Mouse (Mus musculus): Measurements from ENCODE around the gene Nudt9. TPM values are rescaled to one million over a fixed set of nuclear protein-coding genes. Genes with fewer than 3 reads are reported as not detected.
"Not testable (repeated sequence)": the region's sequence is repeated elsewhere in the genome, so short reads cannot be mapped to it uniquely, and the experiment has no call there.

Nudt9 gene
- polyA plus RNA-seq, 1 experiment from 2014 or later: 66.1 TPM

DNA sequence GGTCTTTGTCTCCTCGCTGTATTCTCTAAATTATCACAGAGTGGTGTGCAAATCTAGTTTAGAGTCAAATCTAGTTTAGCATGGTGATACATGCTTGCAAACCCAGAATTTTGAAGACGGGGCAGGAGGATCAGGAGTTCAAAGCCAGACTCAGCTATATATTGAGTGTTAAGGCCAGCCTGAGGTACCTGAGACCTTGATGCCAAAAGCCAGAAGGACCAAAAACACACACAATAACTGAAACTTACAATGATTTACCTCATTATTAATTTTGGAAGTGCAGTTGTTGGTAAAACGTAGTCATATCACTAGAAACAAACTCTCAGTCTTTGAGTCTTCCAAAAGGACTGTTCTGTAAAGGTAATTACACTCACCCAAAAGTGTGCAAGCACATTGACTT lies 36.7 kb upstream of the Nudt9 start:
- WGBS: 92% methylated on average over 3 of the region's 3 CpGs
- no peak for ATAC-seq (ENCODE audit: low read depth)
- no peaks in the 10 kb centered on the region for H3K9me3 ChIP-seq (ENCODE audit: control insufficient read depth, low read length)

DNA sequence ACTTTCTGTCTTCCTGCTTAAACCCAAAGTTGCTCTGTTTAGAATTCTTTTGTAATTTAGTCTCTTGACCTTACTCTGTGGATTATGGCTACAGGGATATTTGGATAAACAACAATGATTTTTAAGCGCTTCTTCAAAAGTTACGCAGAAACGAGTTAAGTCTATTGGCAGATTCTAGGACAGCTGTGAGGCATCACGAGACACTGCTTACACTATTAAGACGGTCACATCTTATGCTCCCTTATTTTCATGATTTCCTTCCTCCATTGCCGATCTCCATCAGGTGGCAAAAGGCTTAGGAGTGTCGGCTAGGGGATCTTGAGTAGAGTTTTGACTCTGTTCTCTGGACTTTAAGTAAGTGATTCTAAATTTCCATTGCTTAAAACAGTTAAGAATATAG lies 35.8 kb upstream of the Nudt9 start:
- 96% methylated on average over 7 of the region's 7 CpGs for WGBS
- Histone ChIP-seq H3K27me3 (ENCODE audit: control insufficient read depth, insufficient read depth, low read length) (no peaks in the 10 kb centered on the region), H3K9me3 (ENCODE audit: control insufficient read depth, low read length) (no peaks in the 10 kb centered on the region), H3K4me2 (ENCODE audit: low read depth, low read length) (no peak overlapping the region), H3K27ac (ENCODE audit: low read depth, low read length) (no peak overlapping the region), H3K36me3 (ENCODE audit: control insufficient read depth, insufficient read depth, low read length) (no peaks in the 10 kb centered on the region), H3K9ac (replicated peaks; ENCODE audit: low read depth, low read length) (no peak overlapping the region), H3K4me3 (ENCODE audit: low read depth, low read length) (no peak overlapping the region), H3K4me1 (ENCODE audit: control insufficient read depth, insufficient read depth, low read length) (no peaks in the 10 kb centered on the region)
- ATAC-seq (ENCODE audit: low read depth): no peak

More for the DNA sequence above, 36.7 kb upstream of the Nudt9 start:
- no peak overlapping the region for H3K27ac ChIP-seq (ENCODE audit: low read depth, low read length)
- no peaks in the 10 kb centered on the region for H3K4me1 ChIP-seq (ENCODE audit: control insufficient read depth, insufficient read depth, low read length)
- H3K27me3 ChIP-seq (ENCODE audit: control insufficient read depth, insufficient read depth, low read length): no peaks in the 10 kb centered on the region
- H3K4me2 ChIP-seq (ENCODE audit: low read depth, low read length): no peak overlapping the region
- no peak overlapping the region for H3K4me3 ChIP-seq (ENCODE audit: low read depth, low read length)
- no peak overlapping the region for H3K9ac ChIP-seq (replicated peaks; ENCODE audit: low read depth, low read length)
- no peaks in the 10 kb centered on the region for H3K36me3 ChIP-seq (ENCODE audit: control insufficient read depth, insufficient read depth, low read length)

DNA sequence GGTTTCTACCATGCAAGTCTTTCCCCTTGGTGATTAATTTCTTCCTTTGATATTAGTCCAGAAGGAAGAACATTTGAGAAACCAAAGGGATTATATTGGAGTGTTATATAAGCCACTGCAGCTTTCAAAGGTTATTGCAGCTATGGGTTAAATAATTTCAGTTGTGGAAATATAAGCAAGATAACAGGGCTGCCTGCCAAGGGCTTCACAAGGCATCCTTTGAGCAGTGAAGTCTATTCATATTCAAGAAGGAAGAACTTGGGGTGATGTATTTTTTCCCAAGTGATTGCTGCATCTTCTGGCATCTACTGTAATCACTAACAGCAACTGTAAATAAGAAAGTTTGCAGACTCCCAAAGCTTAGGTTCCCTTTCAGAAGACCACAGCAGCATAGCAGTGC lies 34.7 kb upstream of the Nudt9 start:
- no peak for ATAC-seq (ENCODE audit: low read depth)

DNA sequence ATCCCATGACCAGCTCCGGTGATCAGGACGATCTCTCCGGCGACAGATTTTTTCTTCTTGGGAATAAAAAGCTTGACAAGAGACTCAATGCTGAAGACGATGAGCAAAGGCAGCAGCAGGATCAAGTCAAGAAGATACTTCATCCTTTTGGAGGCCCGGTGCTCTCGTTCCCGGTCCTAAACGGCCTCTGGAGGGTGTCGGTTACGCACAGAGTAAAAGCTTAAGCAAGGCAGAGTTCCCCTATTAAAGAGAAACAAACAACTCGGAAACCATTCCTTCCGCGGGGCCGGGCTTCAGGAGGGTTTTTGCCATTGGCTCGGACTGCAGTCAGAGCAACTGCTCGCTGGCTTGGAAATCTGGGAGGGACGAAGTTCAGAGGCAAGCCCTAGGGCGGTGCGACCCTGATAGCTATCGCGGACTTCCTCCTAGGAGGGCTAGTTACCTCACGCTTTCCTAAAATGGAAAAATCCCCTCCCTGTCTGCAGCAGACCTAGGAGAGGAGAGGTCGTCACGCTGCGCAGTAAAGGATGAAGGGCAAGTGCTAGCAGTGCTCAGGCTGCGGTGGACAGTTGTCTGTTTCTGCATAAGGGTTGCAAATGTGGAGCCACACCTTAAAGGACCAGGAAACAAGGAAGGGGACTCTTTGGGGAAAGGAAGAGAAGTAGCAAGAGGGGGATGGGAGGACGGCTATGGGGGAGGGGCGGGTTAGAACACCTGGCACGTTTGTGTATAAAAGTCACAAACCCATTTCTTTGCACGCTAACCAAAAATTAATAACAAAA lies 24.3 kb upstream of the Nudt9 start, which contains the start of gene Hsd17b11:
TSS of gene Hsd17b11 (minus strand) at position 323 of the 782 bp plus-strand sequence.
- Histone ChIP-seq H3K27ac (ENCODE audit: low read depth, low read length) (no peak within 1 kb of the TSS; the same call in 1 of the 2 replicates), H3K27me3 (ENCODE audit: control insufficient read depth, insufficient read depth, low read length) (no peaks in the 10 kb centered on the region), H3K4me3 (ENCODE audit: low read depth, low read length) (peak within 1 kb of the TSS; percentile 37), H3K9me3 (ENCODE audit: control insufficient read depth, low read length) (no peaks in the 10 kb centered on the region), H3K4me2 (ENCODE audit: low read depth, low read length) (peak within 1 kb of the TSS; percentile 58), H3K9ac (replicated peaks; ENCODE audit: low read depth, low read length) (peak within 1 kb of the TSS; percentile 39), H3K36me3 (ENCODE audit: control insufficient read depth, insufficient read depth, low read length) (no peaks in the 10 kb centered on the region), H3K4me1 (ENCODE audit: control insufficient read depth, insufficient read depth, low read length) (peaks cover 2% of the 10 kb centered on the region; the same call in 1 of the 2 replicates)
- 1% methylated on average over 31 of the region's 31 CpGs for WGBS
- peak; percentile 86 for ATAC-seq (ENCODE audit: low read depth)

More for the DNA sequence above, 34.7 kb upstream of the Nudt9 start:
- H3K36me3 ChIP-seq (ENCODE audit: control insufficient read depth, insufficient read depth, low read length): no peaks in the 10 kb centered on the region
- no peak overlapping the region for H3K4me3 ChIP-seq (ENCODE audit: low read depth, low read length)
- H3K4me2 ChIP-seq (ENCODE audit: low read depth, low read length): no peak overlapping the region
- H3K27ac ChIP-seq (ENCODE audit: low read depth, low read length): no peak overlapping the region
- no peak overlapping the region for H3K9ac ChIP-seq (replicated peaks; ENCODE audit: low read depth, low read length)
- H3K27me3 ChIP-seq (ENCODE audit: control insufficient read depth, insufficient read depth, low read length): no peaks in the 10 kb centered on the region
- no peaks in the 10 kb centered on the region for H3K9me3 ChIP-seq (ENCODE audit: control insufficient read depth, low read length)
- H3K4me1 ChIP-seq (ENCODE audit: control insufficient read depth, insufficient read depth, low read length): no peaks in the 10 kb centered on the region

DNA sequence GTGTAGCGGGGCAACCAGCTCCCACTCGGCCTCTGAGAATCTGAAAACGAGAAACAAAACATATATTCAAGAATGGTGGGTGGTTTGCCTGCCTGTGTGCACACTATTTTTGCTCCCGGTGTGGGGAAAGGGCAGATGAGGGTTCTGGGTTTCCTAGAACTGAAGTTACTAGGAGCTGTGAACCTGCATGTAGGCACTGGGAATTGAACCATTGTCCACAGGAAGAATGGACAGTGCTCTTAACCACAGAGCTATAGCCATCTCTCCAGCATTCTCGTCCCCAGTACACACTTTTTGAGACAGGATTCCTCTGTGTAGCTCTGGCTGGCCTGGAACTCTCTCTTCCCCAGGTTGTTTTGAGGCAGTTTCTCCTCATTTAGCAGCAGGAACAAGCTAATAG lies 23.5 kb upstream of the Nudt9 start:
- no peaks in the 10 kb centered on the region for H3K27me3 ChIP-seq (ENCODE audit: control insufficient read depth, insufficient read depth, low read length)
- H3K27ac ChIP-seq (ENCODE audit: low read depth, low read length): no peak overlapping the region
- H3K4me1 ChIP-seq (ENCODE audit: control insufficient read depth, insufficient read depth, low read length): peaks cover 2% of the 10 kb centered on the region; the same call in 1 of the 2 replicates
- WGBS: 21% methylated on average over 5 of the region's 5 CpGs
- H3K9me3 ChIP-seq (ENCODE audit: control insufficient read depth, low read length): no peaks in the 10 kb centered on the region
- peak overlapping the region; percentile 37; the same call in 1 of the 2 replicates for H3K4me3 ChIP-seq (ENCODE audit: low read depth, low read length)
- no peak overlapping the region for H3K9ac ChIP-seq (replicated peaks; ENCODE audit: low read depth, low read length)
- ATAC-seq (ENCODE audit: low read depth): no peak
- no peaks in the 10 kb centered on the region for H3K36me3 ChIP-seq (ENCODE audit: control insufficient read depth, insufficient read depth, low read length)
- H3K4me2 ChIP-seq (ENCODE audit: low read depth, low read length): peak overlapping the region; percentile 58; the same call in 1 of the 2 replicates

DNA sequence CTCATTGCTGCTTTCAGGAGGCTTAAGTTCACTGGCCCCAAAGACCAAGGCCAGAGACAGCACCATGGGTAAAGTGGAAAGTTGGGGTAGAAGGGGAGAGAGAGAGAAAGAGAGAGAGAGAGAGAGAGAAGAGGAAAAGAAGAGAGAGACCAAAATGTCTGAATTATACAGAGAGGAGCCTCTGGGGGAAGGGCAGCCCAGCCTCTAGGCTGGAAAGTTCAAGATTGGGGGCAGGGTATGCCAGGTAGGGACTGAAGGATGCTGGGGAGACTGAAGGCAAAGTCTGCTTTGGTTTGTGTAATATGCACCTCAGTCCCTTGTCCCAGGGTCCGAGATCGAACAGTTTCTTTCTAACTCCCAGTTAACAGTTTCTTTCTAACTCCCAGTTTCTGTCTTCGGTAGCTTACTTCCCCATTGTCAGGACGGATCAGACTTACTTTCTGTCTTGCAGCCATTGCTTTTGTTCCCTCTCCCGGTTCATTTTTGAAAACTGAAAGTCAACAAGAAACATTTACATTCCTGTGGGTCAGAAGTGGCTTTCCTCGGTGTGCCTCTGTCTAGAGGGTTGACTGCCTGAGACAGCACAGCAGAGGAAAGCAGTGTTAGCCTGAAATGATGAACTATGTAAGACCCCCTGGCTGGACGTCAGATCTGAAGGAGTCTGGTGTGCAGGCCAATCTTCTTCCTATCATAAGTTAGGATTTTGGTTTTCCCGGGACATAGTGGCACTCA lies 22.7 kb upstream of the Nudt9 start:
- no peak overlapping the region for H3K4me2 ChIP-seq (ENCODE audit: low read depth, low read length)
- no peak overlapping the region for H3K9ac ChIP-seq (replicated peaks; ENCODE audit: low read depth, low read length)
- H3K9me3 ChIP-seq (ENCODE audit: control insufficient read depth, low read length): no peaks in the 10 kb centered on the region
- ATAC-seq (ENCODE audit: low read depth): no peak
- 82% methylated on average over 8 of the region's 8 CpGs for WGBS
- H3K36me3 ChIP-seq (ENCODE audit: control insufficient read depth, insufficient read depth, low read length): no peaks in the 10 kb centered on the region
- H3K4me3 ChIP-seq (ENCODE audit: low read depth, low read length): no peak overlapping the region
- H3K27me3 ChIP-seq (ENCODE audit: control insufficient read depth, insufficient read depth, low read length): no peaks in the 10 kb centered on the region
- no peak overlapping the region for H3K27ac ChIP-seq (ENCODE audit: low read depth, low read length)
- H3K4me1 ChIP-seq (ENCODE audit: control insufficient read depth, insufficient read depth, low read length): peaks cover 2% of the 10 kb centered on the region; the same call in 1 of the 2 replicates

DNA sequence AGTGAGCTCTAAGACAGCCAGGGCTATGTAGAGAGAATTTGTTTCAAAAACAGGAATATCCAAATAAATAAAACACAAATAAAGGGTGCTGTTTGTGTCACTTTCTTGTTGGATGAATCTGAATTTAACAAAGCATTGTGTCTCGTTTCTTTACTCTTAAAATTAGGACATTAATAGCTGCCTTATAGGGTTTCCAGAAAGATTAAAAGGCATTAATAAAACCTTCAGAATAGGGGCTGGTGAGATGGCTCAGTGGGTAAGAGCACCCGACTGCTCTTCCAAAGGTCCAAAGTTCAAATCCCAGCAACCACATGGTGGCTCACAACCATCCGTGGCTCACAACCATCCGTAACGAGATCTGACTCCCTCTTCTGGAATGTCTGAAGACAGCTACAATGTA lies 21.9 kb upstream of the Nudt9 start:
- not testable (repeated sequence) for H3K4me3 ChIP-seq (ENCODE audit: low read depth, low read length); H3K4me2 ChIP-seq (ENCODE audit: low read depth, low read length); H3K36me3 ChIP-seq (ENCODE audit: control insufficient read depth, insufficient read depth, low read length); H3K9ac ChIP-seq (replicated peaks; ENCODE audit: low read depth, low read length); H3K4me1 ChIP-seq (ENCODE audit: control insufficient read depth, insufficient read depth, low read length); H3K9me3 ChIP-seq (ENCODE audit: control insufficient read depth, low read length); H3K27ac ChIP-seq (ENCODE audit: low read depth, low read length); H3K27me3 ChIP-seq (ENCODE audit: control insufficient read depth, insufficient read depth, low read length); ATAC-seq (ENCODE audit: low read depth)
- WGBS: 88% methylated on average over 5 of the region's 5 CpGs

DNA sequence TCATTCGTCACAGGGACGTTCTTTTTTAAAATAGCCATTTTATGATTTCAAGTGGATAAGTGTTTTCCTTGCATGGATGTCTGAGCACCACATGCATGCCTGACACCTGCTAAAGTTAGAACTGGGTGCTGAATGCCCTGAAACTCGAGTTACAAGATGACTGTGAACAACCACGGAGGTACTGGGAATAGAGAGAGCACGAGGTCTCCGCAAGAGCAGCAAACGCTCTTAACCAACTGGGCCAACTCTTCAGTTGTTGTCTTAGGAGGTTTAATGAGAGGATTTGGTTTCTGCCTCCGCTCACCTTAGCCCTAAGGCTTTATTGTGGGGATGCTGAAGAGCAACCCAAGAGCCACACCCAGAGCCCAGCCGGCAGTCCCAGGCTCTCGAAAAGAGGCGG lies 21.3 kb upstream of the Nudt9 start:
- H3K9me3 ChIP-seq (ENCODE audit: control insufficient read depth, low read length): no peaks in the 10 kb centered on the region
- H3K4me1 ChIP-seq (ENCODE audit: control insufficient read depth, insufficient read depth, low read length): peaks cover 2% of the 10 kb centered on the region; the same call in 1 of the 2 replicates
- no peak overlapping the region for H3K9ac ChIP-seq (replicated peaks; ENCODE audit: low read depth, low read length)
- H3K27me3 ChIP-seq (ENCODE audit: control insufficient read depth, insufficient read depth, low read length): no peaks in the 10 kb centered on the region
- WGBS: 73% methylated on average over 11 of the region's 11 CpGs
- no peaks in the 10 kb centered on the region for H3K36me3 ChIP-seq (ENCODE audit: control insufficient read depth, insufficient read depth, low read length)
- ATAC-seq (ENCODE audit: low read depth): no peak
- no peak overlapping the region for H3K4me3 ChIP-seq (ENCODE audit: low read depth, low read length)
- no peak overlapping the region for H3K27ac ChIP-seq (ENCODE audit: low read depth, low read length)
- H3K4me2 ChIP-seq (ENCODE audit: low read depth, low read length): no peak overlapping the region

DNA sequence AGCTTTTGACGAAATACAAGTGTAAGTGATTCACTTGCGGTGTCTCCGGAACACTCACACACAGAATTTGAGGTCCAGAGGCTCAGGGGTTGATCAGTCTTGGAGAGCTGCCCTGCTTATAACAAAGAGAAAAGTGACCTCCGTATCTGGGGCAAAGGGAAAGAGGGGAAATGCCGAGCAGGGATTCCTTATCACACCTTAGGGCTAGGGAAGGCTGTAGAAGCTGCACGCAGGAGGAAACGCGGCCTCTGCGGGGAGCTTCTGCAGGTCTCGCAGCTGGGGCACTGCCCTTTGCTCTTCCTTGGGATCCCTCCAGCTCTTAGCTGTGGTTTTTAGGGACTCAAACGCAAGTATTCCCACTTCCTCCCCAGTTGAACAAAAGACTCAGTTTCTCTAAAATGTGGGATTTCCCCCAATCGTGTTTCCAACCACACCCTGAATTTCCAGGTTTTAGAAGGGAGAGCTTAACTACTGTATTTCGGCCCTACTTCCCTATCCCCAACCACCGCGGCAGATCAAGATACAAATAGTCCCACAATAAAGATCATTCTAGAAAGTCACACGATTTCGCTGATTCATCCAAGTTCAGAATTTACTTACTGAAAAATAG lies 20.8 kb upstream of the Nudt9 start:
- no peak overlapping the region for H3K4me3 ChIP-seq (ENCODE audit: low read depth, low read length)
- H3K9me3 ChIP-seq (ENCODE audit: control insufficient read depth, low read length): no peaks in the 10 kb centered on the region
- no peak overlapping the region for H3K4me2 ChIP-seq (ENCODE audit: low read depth, low read length)
- no peak overlapping the region for H3K27ac ChIP-seq (ENCODE audit: low read depth, low read length)
- no peak for ATAC-seq (ENCODE audit: low read depth)
- H3K36me3 ChIP-seq (ENCODE audit: control insufficient read depth, insufficient read depth, low read length): no peaks in the 10 kb centered on the region
- 53% methylated on average over 17 of the region's 17 CpGs for WGBS
- no peak overlapping the region for H3K9ac ChIP-seq (replicated peaks; ENCODE audit: low read depth, low read length)
- no peaks in the 10 kb centered on the region for H3K27me3 ChIP-seq (ENCODE audit: control insufficient read depth, insufficient read depth, low read length)
- peaks cover 2% of the 10 kb centered on the region; the same call in 1 of the 2 replicates for H3K4me1 ChIP-seq (ENCODE audit: control insufficient read depth, insufficient read depth, low read length)

Measured in neural tube, embryonic 14.5 days (tissue).